Mouse (Mus musculus) intestine, postnatal 0 days (tissue): ENCODE measurements around the gene Srgap1. TPM values are rescaled to one million over a fixed set of nuclear protein-coding genes. Genes with fewer than 3 reads are reported as not detected.

ENCODE experiments used
- ATAC-seq: fragments of 200-750 bp; cut with Nextera tagmentation; 2 replicates; pipeline ENCODE4 v1.8.0; 2017; ENCODE audit warnings: mild to moderate bottlenecking, moderate TSS enrichment, moderate library complexity
- H3K27ac ChIP-seq: fragments of 300-500 bp; sonication (generic); 2 replicates; pipeline ENCODE4 v1.5.1; 2014; ENCODE audit warnings: mild to moderate bottlenecking, low read depth, low read length, moderate library complexity
- H3K27me3 ChIP-seq: fragments of 300-500 bp; sonication (generic); replicated peaks from 2 replicates; pipeline ENCODE4 v1.6.1; 2014; ENCODE audit warnings: low read length, mixed read lengths; ENCODE audit not compliant: control insufficient read depth, insufficient read depth
- H3K36me3 ChIP-seq: fragments of 300-500 bp; sonication (generic); 2 replicates; pipeline ENCODE4 v1.6.1; 2014; ENCODE audit warnings: mild to moderate bottlenecking, moderate library complexity; ENCODE audit not compliant: control insufficient read depth, insufficient read depth
- H3K4me1 ChIP-seq: fragments of 300-500 bp; sonication (generic); replicated peaks from 2 replicates; pipeline ENCODE4 v1.6.1; 2014; ENCODE audit warnings: antibody characterized with exemption, low read length, mixed read lengths; ENCODE audit not compliant: control insufficient read depth, insufficient read depth
- H3K4me2 ChIP-seq: fragments of 300-500 bp; sonication (generic); replicated peaks from 2 replicates; pipeline ENCODE4 v1.6.1; 2014; ENCODE audit warnings: low read depth, mild to moderate bottlenecking, moderate library complexity
- H3K4me3 ChIP-seq: fragments of 300-500 bp; sonication (generic); 2 replicates; pipeline ENCODE4 v1.5.1; 2014; ENCODE audit warnings: low read depth, low read length
- H3K9ac ChIP-seq: fragments of 300-500 bp; sonication (generic); 2 replicates; pipeline ENCODE4 v1.6.1; 2014; ENCODE audit warnings: mild to moderate bottlenecking, low read depth, low read length
- H3K9me3 ChIP-seq: fragments of 300-500 bp; sonication (generic); 2 replicates; pipeline ENCODE4 v1.6.1; 2016; ENCODE audit warnings: mixed run types; ENCODE audit not compliant: control insufficient read depth
- CTCF ChIP-seq: sonication (generic); IDR thresholded peaks from 2 replicates; pipeline ENCODE4 v1.5.1; 2016; ENCODE audit warnings: low read depth, mild to moderate bottlenecking, control low read depth, antibody characterized with exemption, moderate library complexity
- WGBS: fragments of 180-500 bp; shearing (Covaris S2); extraction: QIAGEN DNeasy Blood & Tissue Kit; methylation state at CpG from one replicate; pipeline ENCODE4 v1.1.7; 2014; 5-methylcytosine and 5-hydroxymethylcytosine counted together
- polyA plus RNA-seq: library from polyadenylated mRNA; unstranded; fragments of >200 nt; fragmentation: Nextera tagmentation; extraction: Ambion mirVana; gene quantifications from 2 replicates; pipeline ENCODE4 v1.2.1, GENCODE M21; 2015

Gene Srgap1
- polyA plus RNA-seq, 1 experiment from 2014 or later: 2.6 TPM

- Histone ChIP-seq H3K9me3 (no peaks in the 10 kb centered on the region), H3K4me1 (no peaks in the 10 kb centered on the region), H3K4me3 (no peak overlapping the region), H3K27ac (no peak overlapping the region), H3K27me3 (no peaks in the 10 kb centered on the region), H3K4me2 (no peak overlapping the region), H3K36me3 (no peaks in the 10 kb centered on the region), H3K9ac (no peak overlapping the region)
- no peak for ATAC-seq
- WGBS: 82% methylated on average over 6 of the region's 6 CpGs
- no peak for TF ChIP-seq CTCF
Measured at GRCm38 (mm10) chr10:121790078-121790477, 257.0 kb downstream of the Srgap1 start.

DNA sequence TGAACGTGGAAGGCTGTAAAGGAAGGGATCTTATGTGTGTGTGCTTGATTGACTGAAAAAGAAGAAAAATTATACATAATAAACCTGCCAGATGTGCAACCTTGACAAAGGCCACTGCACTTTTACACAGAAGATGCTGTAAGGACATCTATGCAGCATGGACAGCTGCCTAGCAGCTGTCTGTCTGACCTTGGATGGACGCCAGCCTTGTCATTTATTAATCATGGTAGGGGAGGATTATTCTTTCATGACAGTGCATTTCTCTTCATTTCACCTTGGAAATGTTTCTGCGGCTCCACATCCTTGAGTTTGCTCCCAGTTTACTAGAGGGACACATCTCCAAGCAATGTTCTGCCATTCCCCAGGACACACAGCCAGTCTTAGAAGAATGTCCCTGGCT is 258.6 kb downstream of the Srgap1 start:
- TF ChIP-seq CTCF: no peak
- Histone ChIP-seq H3K4me2 (no peak overlapping the region), H3K4me3 (no peak overlapping the region), H3K9ac (no peak overlapping the region), H3K9me3 (no peaks in the 10 kb centered on the region), H3K36me3 (no peaks in the 10 kb centered on the region), H3K27me3 (no peaks in the 10 kb centered on the region), H3K4me1 (no peaks in the 10 kb centered on the region), H3K27ac (no peak overlapping the region)
- ATAC-seq: no peak
- WGBS: 74% methylated on average over 3 of the region's 3 CpGs

GRCm38 (mm10) chr10:121781159-121781558 is 266.0 kb downstream of the Srgap1 start:
- no peaks in the 10 kb centered on the region for H3K27me3 ChIP-seq
- WGBS: 38% methylated on average over 14 of the region's 14 CpGs
- TF ChIP-seq CTCF: no peak
- no peaks in the 10 kb centered on the region for H3K4me1 ChIP-seq
- no peaks in the 10 kb centered on the region for H3K36me3 ChIP-seq
- ATAC-seq: peak; percentile 28; the same call in 1 of the 2 replicates
- peak overlapping the region; percentile 40 for H3K4me2 ChIP-seq
- H3K4me3 ChIP-seq: no peak overlapping the region
- H3K27ac ChIP-seq: no peak overlapping the region
- H3K9me3 ChIP-seq: no peaks in the 10 kb centered on the region
- no peak overlapping the region for H3K9ac ChIP-seq

GRCm38 (mm10) chr10:121775990-121776389 is 271.1 kb downstream of the Srgap1 start:
- Histone ChIP-seq H3K4me1 (no peaks in the 10 kb centered on the region), H3K4me3 (no peak overlapping the region), H3K4me2 (no peak overlapping the region), H3K27me3 (no peaks in the 10 kb centered on the region), H3K36me3 (no peaks in the 10 kb centered on the region), H3K9me3 (no peaks in the 10 kb centered on the region), H3K9ac (no peak overlapping the region), H3K27ac (no peak overlapping the region)
- ATAC-seq: no peak
- 72% methylated on average over 3 of the region's 3 CpGs for WGBS
- no peak for TF ChIP-seq CTCF

GRCm38 (mm10) chr10:121773813-121774212 is 273.3 kb downstream of the Srgap1 start:
- Histone ChIP-seq H3K27ac (no peak overlapping the region), H3K9me3 (no peaks in the 10 kb centered on the region), H3K36me3 (no peaks in the 10 kb centered on the region), H3K9ac (no peak overlapping the region), H3K4me2 (no peak overlapping the region), H3K27me3 (no peaks in the 10 kb centered on the region), H3K4me3 (no peak overlapping the region), H3K4me1 (no peaks in the 10 kb centered on the region)
- ATAC-seq: peak; percentile 73
- TF ChIP-seq CTCF: no peak
- 69% methylated on average over 4 of the region's 4 CpGs for WGBS

DNA sequence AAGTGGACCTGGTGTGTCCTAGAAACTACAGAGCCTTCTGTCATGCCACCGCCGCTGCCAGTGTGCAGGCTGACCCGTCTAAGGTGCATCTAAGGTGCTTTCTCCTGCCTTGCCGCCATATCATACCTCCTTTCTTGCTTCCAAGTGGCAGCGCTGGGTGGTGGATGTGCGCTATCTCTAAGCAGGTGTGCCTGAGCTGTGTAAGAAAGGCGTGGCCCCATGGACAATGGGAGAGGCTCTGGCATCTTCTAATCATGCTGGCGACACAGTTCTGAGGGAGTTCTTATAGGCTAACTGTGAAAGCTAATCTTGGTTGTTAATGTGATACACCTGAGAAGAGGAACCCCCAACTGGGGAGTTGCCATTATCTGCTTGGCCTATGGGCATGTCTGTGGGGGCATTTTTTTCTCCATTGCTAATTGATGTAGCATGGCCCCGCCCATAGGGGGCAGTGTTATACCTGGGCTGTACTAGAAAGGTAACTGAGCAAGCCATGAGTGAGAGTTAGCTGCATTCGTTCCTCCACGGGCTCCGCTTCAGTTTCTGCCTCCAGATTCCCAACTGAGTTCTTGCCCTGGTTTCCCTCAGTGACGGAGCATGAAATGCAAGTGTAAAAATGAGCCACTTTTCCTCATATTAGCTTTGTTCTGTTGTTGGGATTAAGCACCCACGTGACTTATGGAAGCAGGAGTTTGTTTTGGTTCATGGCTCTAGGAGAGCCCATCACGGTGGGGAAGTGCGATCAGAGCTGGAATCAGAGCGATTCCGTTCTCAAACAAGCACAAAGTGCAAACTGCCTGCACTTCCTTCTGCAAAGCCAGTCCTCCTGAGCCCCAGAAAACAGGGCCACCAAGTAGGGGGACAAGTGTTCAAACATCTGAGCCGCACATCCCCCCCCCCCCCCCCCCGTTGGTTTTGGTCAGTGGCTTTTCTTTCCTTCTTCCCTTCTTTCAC is 276.2 kb downstream of the Srgap1 start:
- TF ChIP-seq CTCF: peak; percentile 70
- no peaks in the 10 kb centered on the region for H3K4me1 ChIP-seq
- 43% methylated on average over 20 of the region's 20 CpGs for WGBS
- H3K27ac ChIP-seq: no peak overlapping the region
- H3K27me3 ChIP-seq: no peaks in the 10 kb centered on the region
- H3K4me3 ChIP-seq: no peak overlapping the region
- no peaks in the 10 kb centered on the region for H3K9me3 ChIP-seq
- no peak overlapping the region for H3K9ac ChIP-seq
- no peaks in the 10 kb centered on the region for H3K36me3 ChIP-seq
- ATAC-seq: 0 out of 2 replicates have a peak, but pooled peaks have one; percentile 28
- H3K4me2 ChIP-seq: peak overlapping the region; percentile 28
